Mouse (Mus musculus): ENCODE measurements around the gene Itgb3. TPM values are rescaled to one million over a fixed set of nuclear protein-coding genes. Genes with fewer than 3 reads are reported as not detected.

The Itgb3 gene
- polyA plus RNA-seq, 1 experiment from 2014 or later, result 0.91 TPM

DNA sequence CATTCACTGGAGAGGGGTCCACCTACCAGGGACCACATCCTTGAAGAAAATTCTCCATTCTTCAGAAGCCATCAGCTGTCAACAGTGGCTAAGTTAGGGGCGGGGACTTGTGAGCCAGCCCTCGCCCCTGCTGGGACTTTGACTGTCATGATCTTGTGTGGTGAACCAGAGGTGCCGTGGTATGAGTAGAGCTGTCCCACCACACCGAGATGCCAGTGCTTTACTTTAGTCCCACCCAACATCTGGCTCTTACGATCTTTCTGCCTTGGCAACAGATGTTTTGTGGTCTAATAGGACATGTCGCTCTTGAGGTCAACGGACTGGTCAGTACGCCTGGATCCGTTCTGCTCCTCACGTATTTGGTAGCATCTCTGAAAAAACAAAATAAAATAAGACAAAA, 5.8 kb downstream of the Itgb3 start:
- Histone ChIP-seq H3K4me2 (ENCODE audit: low read length) (no peak overlapping the region), H3K4me3 (replicated peaks; ENCODE audit: low read length) (no peak overlapping the region), H3K9me3 (ENCODE audit: control insufficient read depth, low read length) (no peaks in the 10 kb centered on the region), H3K27me3 (replicated peaks; ENCODE audit: control insufficient read depth, insufficient read depth, low read length) (peaks cover 8% of the 10 kb centered on the region), H3K27ac (ENCODE audit: low read length) (no peak overlapping the region), H3K36me3 (ENCODE audit: control insufficient read depth, insufficient read depth) (no peaks in the 10 kb centered on the region), H3K4me1 (replicated peaks; ENCODE audit: control insufficient read depth, insufficient read depth, low read length) (peaks cover under 1% of the 10 kb centered on the region), H3K9ac (replicated peaks; ENCODE audit: low read depth, low read length) (no peak overlapping the region)
- 82% methylated on average over 10 of the region's 10 CpGs for WGBS
- ATAC-seq, result no peak

DNA sequence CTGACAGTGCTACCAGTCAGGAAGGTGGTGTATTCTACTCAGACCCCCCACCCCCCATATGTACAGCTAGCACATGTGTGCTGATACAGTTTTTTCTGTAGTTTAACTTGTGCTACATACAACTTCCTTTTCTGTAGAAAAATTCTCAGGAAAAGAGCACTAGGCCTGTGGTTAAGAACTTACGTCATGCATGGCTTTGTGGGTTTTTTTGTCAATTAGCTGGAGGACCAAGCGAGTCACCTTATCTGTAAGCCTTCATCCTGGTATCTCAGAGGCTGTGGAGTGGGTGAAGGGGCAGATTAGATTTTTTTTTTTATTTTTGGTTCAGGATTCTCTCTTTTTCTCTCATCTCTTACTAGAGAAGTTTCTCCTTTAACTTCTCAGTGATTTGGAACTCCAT, 6.3 kb downstream of the Itgb3 start:
- 91% methylated on average over 2 of the region's 2 CpGs for WGBS
- Histone ChIP-seq H3K9me3 (ENCODE audit: control insufficient read depth, low read length) (no peaks in the 10 kb centered on the region), H3K4me3 (replicated peaks; ENCODE audit: low read length) (no peak overlapping the region), H3K27me3 (replicated peaks; ENCODE audit: control insufficient read depth, insufficient read depth, low read length) (peaks cover 3% of the 10 kb centered on the region), H3K4me2 (ENCODE audit: low read length) (no peak overlapping the region), H3K4me1 (replicated peaks; ENCODE audit: control insufficient read depth, insufficient read depth, low read length) (peaks cover under 1% of the 10 kb centered on the region; the same call in 1 of the 2 replicates), H3K36me3 (ENCODE audit: control insufficient read depth, insufficient read depth) (no peaks in the 10 kb centered on the region), H3K9ac (replicated peaks; ENCODE audit: low read depth, low read length) (no peak overlapping the region), H3K27ac (ENCODE audit: low read length) (no peak overlapping the region)
- no peak for ATAC-seq

DNA sequence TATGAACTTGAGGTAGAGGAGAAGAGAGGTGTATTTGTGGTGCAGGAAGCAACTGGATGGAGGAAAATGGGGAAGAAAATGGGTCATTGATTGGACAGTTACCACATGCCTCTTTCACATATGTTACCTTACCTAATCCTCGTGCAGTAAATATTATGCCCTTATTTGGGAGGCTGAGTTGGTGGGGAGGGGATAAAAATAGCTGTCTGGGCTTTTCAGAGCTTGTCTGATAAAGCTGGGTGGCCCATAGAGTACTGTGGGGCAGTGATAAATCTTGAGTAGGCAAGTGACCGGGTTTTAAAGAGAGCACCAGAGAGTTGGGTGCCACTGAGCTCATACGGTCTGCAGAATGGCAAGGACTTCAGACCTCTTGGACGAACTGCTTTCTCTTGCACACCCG, 8.4 kb downstream of the Itgb3 start:
- Histone ChIP-seq H3K9ac (replicated peaks; ENCODE audit: low read depth, low read length) (no peak overlapping the region), H3K27me3 (replicated peaks; ENCODE audit: control insufficient read depth, insufficient read depth, low read length) (0 out of 2 replicates have a peak, but pooled peaks cover 2% of the 10 kb centered on the region), H3K4me1 (replicated peaks; ENCODE audit: control insufficient read depth, insufficient read depth, low read length) (peaks cover 10% of the 10 kb centered on the region), H3K9me3 (ENCODE audit: control insufficient read depth, low read length) (no peaks in the 10 kb centered on the region), H3K4me3 (replicated peaks; ENCODE audit: low read length) (no peak overlapping the region), H3K36me3 (ENCODE audit: control insufficient read depth, insufficient read depth) (no peaks in the 10 kb centered on the region), H3K4me2 (ENCODE audit: low read length) (no peak overlapping the region), H3K27ac (ENCODE audit: low read length) (no peak overlapping the region)
- no peak for ATAC-seq
- 80% methylated on average over 5 of the region's 5 CpGs for WGBS

DNA sequence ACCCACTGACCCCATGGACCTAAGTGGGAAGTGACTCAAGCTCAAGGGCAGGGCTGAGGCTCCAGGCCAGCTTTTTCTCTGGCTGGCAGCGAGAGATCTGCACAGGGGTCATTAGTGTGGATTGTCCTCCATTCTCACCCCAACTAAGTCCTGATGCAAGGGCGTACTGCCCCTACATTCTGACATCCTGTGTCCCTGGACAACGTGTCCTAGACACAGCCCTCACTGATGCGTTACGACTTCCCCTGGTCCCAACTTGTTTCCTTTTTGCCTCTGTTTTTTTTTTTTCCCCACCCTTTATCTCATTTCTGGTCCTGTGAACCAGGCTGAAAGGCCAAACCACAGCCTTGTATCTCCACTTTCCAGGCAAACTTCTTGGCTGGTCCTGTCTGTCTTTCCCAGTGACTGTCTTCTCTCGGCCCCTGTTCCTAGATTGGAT, 10.9 kb downstream of the Itgb3 start:
- peaks cover 10% of the 10 kb centered on the region for H3K4me1 ChIP-seq (replicated peaks; ENCODE audit: control insufficient read depth, insufficient read depth, low read length)
- H3K27me3 ChIP-seq (replicated peaks; ENCODE audit: control insufficient read depth, insufficient read depth, low read length), result no peaks in the 10 kb centered on the region
- H3K27ac ChIP-seq (ENCODE audit: low read length), result no peak overlapping the region
- 83% methylated on average over 6 of the region's 6 CpGs for WGBS
- no peak for ATAC-seq
- no peak overlapping the region for H3K9ac ChIP-seq (replicated peaks; ENCODE audit: low read depth, low read length)
- no peaks in the 10 kb centered on the region for H3K9me3 ChIP-seq (ENCODE audit: control insufficient read depth, low read length)
- no peaks in the 10 kb centered on the region for H3K36me3 ChIP-seq (ENCODE audit: control insufficient read depth, insufficient read depth)
- no peak overlapping the region for H3K4me3 ChIP-seq (replicated peaks; ENCODE audit: low read length)
- no peak overlapping the region for H3K4me2 ChIP-seq (ENCODE audit: low read length)

DNA sequence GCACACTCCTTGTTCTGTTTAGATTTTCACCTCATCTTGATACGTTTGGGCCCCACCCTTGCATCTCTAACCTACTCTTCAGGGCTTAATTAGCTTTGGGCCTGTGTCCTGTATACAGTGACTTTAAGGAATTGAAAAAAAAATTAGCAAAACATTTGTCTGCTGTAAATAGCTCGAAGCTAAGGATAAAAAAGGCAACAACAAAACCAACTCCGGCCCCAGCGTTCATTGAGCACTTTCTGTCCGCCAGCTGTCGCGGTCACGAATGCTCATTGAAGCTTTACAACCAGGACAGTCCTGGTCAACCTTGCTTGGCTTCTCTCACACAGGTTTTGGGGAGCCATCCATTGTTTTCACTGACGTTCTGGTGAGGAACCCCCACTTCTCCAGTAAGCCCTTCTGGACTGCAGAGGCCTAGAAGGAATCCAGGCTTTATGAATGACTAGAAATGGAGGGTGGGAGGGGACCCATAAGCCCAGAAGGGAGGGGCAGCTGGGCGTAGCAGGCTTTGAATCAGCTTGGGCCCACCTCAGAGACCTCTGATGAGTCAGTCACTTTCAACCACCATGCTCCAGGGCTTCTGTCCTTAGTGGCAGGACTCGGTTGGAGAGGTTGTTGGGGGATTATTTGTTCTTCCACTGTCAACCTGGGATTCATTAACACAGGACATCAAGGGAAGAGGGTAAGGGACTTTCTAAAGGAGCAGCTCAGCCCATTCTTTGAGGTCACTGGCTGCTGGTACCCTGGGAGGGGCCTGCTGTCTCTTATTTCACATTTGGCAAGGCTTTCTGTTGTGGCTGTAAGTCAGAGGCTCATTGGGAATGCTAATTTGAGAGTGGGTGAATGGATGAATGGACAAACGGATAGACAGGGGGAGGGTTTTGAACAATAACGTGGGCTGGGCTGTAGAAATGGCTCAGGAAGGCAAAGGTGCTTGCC, 11.6 kb downstream of the Itgb3 start:
- Histone ChIP-seq H3K9me3 (ENCODE audit: control insufficient read depth, low read length) (no peaks in the 10 kb centered on the region), H3K36me3 (ENCODE audit: control insufficient read depth, insufficient read depth) (no peaks in the 10 kb centered on the region), H3K27ac (ENCODE audit: low read length) (no peak overlapping the region), H3K4me3 (replicated peaks; ENCODE audit: low read length) (no peak overlapping the region), H3K27me3 (replicated peaks; ENCODE audit: control insufficient read depth, insufficient read depth, low read length) (no peaks in the 10 kb centered on the region), H3K4me2 (ENCODE audit: low read length) (no peak overlapping the region), H3K9ac (replicated peaks; ENCODE audit: low read depth, low read length) (no peak overlapping the region), H3K4me1 (replicated peaks; ENCODE audit: control insufficient read depth, insufficient read depth, low read length) (peaks cover 10% of the 10 kb centered on the region)
- 39% methylated on average over 13 of the region's 13 CpGs for WGBS
- 0 out of 2 replicates have a peak, but pooled peaks have one; percentile 31 for ATAC-seq

DNA sequence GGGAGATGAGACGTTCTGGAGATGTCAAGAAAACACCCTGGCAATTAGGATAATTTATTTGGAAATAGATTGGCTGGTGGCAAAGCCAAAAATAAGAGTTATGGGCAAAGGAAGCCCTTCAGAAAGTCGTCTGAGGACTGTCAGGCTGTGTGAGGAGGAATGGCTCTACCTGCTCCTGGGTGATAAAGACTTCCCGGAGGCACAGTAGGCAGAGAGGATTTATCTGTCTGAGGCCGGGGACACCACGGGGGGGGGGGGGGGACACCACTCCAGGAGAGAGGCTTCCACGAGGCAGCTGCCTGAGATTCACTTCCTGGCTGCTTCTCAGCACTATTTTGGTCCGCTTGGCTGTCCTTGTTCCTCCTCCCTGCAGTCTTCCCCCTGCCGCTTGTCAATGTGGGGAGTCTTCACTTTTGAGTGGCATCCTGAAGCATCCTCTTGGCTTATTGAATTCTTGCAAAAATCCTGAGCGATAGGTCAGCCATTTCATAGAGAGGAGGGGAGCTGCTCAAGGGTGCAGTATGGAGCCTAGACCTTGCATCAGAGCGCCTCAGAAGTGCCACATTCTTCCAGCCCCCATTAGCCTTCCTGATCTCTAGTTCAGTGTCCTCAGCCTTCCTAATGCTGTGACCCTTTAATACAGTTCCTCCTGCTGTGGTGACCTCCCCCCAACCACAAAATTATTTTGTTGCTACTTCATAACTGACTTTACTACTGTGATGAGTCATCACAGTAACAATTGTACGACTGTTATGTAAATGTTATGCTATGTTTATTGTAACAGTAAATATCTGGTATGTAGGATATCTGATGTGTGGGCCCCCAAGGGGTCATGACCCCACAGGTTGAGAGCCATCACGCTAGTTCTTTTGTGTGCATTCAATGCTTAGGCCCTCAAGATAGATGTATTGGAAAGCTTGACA, 14.5 kb downstream of the Itgb3 start:
- no peak overlapping the region for H3K27ac ChIP-seq (ENCODE audit: low read length)
- H3K4me1 ChIP-seq (replicated peaks; ENCODE audit: control insufficient read depth, insufficient read depth, low read length), result peaks cover 10% of the 10 kb centered on the region
- no peaks in the 10 kb centered on the region for H3K27me3 ChIP-seq (replicated peaks; ENCODE audit: control insufficient read depth, insufficient read depth, low read length)
- H3K9me3 ChIP-seq (ENCODE audit: control insufficient read depth, low read length), result no peaks in the 10 kb centered on the region
- no peak overlapping the region for H3K9ac ChIP-seq (replicated peaks; ENCODE audit: low read depth, low read length)
- H3K4me3 ChIP-seq (replicated peaks; ENCODE audit: low read length), result no peak overlapping the region
- H3K36me3 ChIP-seq (ENCODE audit: control insufficient read depth, insufficient read depth), result no peaks in the 10 kb centered on the region
- no peak for ATAC-seq
- WGBS, result 48% methylated on average over 12 of the region's 12 CpGs
- no peak overlapping the region for H3K4me2 ChIP-seq (ENCODE audit: low read length)

DNA sequence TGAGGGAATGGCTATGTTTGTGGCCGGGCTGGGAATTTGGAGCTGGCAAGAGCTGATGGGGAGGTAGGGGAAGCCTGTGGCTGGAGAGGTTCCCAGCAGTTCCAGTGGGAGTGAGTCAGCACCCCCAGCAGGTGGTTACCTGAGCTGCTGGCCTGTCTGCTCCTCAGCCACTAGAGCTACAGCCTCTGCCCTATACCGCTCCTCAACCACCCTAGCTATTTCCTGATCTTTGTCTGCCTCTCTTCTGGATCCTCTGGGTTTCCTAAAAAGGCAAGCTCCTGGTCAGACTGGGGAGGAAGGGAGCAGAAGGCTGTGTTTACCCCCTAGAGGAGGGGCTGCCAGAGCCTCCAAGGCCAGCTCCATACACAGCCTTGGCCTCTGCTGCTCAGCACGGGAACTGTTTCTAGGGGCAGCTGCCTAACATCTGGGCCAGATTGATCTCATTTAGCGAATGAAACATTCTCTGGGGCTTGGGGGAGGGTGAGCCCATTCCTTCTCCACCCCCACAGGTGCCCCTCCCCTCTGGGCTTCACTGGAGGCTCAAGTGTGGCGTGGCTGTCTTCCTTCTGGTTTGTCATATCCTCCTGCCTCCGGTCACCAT, 17.1 kb downstream of the Itgb3 start:
- no peaks in the 10 kb centered on the region for H3K27me3 ChIP-seq (replicated peaks; ENCODE audit: control insufficient read depth, insufficient read depth, low read length)
- no peak for ATAC-seq
- no peak overlapping the region for H3K4me2 ChIP-seq (ENCODE audit: low read length)
- no peaks in the 10 kb centered on the region for H3K9me3 ChIP-seq (ENCODE audit: control insufficient read depth, low read length)
- no peak overlapping the region for H3K4me3 ChIP-seq (replicated peaks; ENCODE audit: low read length)
- peaks cover 2% of the 10 kb centered on the region for H3K4me1 ChIP-seq (replicated peaks; ENCODE audit: control insufficient read depth, insufficient read depth, low read length)
- no peaks in the 10 kb centered on the region for H3K36me3 ChIP-seq (ENCODE audit: control insufficient read depth, insufficient read depth)
- H3K27ac ChIP-seq (ENCODE audit: low read length), result no peak overlapping the region
- no peak overlapping the region for H3K9ac ChIP-seq (replicated peaks; ENCODE audit: low read depth, low read length)
- WGBS, result 49% methylated on average over 6 of the region's 6 CpGs

DNA sequence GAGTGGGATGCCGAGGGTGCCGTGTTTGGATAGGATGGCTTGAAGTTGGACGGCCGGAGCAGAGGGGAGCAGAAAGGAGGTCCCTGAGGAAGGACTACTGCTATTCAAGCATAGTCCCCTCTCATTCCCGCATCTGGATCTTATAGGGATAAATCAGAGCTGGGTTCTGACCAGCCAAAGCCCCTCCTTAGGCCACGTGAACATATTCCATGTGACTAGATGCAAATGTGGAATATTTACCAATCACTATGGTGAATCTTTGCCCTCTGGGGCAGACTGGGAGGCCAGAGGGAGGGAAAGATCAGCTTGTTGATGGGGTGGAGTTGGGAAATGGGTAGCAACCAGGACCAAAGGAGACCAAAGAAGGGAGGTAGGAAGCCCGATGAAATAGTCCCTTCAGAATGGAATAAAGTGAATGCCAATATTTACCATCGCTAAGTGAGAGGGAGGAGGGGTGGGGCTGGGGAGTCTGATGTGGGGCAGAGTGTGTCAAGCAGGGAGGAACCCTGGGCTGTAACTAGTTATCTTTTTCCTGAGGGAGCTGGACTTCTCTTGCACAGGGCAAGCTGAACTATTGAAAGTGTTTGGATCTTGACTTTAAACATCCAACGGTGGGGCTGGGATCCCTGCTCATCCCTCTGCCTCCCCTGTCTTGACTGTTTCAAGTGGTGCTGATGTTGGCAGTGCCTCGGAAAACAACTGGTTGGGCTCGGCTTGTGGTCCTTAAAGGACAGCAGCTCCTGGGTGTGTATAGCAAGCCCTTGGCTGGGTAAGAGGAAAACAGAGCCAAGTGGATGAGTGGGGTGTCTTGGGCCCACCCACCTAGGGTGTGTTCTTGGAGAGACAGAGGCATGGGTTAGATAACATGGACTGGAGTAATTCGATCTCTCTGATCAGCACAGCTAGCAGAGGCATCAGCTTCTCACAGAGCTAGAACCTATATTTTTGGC, 17.9 kb downstream of the Itgb3 start:
- 49% methylated on average over 12 of the region's 12 CpGs for WGBS
- Histone ChIP-seq H3K4me1 (replicated peaks; ENCODE audit: control insufficient read depth, insufficient read depth, low read length) (no peaks in the 10 kb centered on the region), H3K27me3 (replicated peaks; ENCODE audit: control insufficient read depth, insufficient read depth, low read length) (no peaks in the 10 kb centered on the region), H3K9me3 (ENCODE audit: control insufficient read depth, low read length) (no peaks in the 10 kb centered on the region), H3K36me3 (ENCODE audit: control insufficient read depth, insufficient read depth) (no peaks in the 10 kb centered on the region), H3K9ac (replicated peaks; ENCODE audit: low read depth, low read length) (no peak overlapping the region), H3K4me2 (ENCODE audit: low read length) (no peak overlapping the region), H3K4me3 (replicated peaks; ENCODE audit: low read length) (no peak overlapping the region), H3K27ac (ENCODE audit: low read length) (no peak overlapping the region)
- ATAC-seq, result no peak

Data from forebrain, embryonic 16.5 days (tissue).